Mouse (Mus musculus) liver (tissue): Measurements from ENCODE around the gene Zfp366.
A peak's percentile ranks its signal among the peaks of the same experiment; 100 is the strongest.

ENCODE experiments used
- DNase-seq: peaks from one replicate; pipeline ENCODE4 v3.0.0-alpha.2; 2020; ENCODE audit warnings: mixed read lengths

Zfp366 gene

GRCm38 (mm10) chr13:99258677-99259076, 74.1 kb downstream of the Zfp366 start:
- DNase-seq: no peak

GRCm38 (mm10) chr13:99259502-99260174, 75.0 kb downstream of the Zfp366 start:
- DNase-seq: no peak

DNA sequence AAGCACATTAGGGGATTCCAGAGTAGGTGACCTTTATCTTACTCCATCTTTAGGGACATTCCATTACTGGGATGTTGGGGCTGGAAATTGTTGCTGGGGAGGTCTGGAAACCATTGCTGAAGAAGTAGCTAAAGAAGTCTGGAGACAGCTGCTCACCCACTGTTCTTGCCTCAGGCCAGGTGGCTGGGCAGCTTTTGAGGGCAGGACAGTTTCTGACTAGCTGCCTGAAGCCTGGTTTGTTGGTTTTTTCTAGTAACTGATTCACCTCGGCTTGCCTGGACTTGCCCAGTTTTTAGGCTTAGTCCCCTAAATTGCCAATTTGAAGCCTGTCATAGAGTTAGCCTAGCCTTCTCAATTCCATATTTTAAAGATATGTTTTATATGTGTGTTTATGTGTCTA, 77.8 kb downstream of the Zfp366 start:
- no peak for DNase-seq

GRCm38 (mm10) chr13:99263159-99263783, 78.6 kb downstream of the Zfp366 start:
- no peak for DNase-seq

DNA sequence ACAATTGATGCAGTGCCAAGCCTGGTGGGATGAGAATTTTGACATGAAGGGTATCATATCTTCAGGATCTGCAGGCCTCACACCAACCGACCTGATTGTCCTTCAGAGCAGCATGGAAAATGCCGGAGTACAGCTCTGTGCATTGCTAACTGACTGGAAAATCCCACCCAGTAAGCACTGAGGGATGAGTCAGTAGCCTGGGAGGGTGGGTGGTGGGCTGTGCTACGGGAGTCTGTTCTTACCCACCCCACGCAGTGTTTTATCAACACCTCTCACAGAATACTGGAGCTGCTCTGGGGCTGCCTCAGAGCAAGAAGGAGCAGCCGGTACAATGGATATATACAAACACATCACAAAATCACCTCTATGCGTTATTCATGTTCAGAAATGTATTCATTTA, 79.9 kb downstream of the Zfp366 start:
- DNase-seq: no peak

GRCm38 (mm10) chr13:99272046-99272445, 87.4 kb downstream of the Zfp366 start:
- DNase-seq: no peak

- no peak for DNase-seq
These were observed 92.9 kb downstream of the Zfp366 start for GRCm38 (mm10) chr13:99277521-99277920.

GRCm38 (mm10) chr13:99278511-99278910, 93.9 kb downstream of the Zfp366 start:
- DNase-seq: no peak

- DNase-seq: peak; percentile 15
These were observed 94.7 kb downstream of the Zfp366 start for GRCm38 (mm10) chr13:99279351-99279750.

DNA sequence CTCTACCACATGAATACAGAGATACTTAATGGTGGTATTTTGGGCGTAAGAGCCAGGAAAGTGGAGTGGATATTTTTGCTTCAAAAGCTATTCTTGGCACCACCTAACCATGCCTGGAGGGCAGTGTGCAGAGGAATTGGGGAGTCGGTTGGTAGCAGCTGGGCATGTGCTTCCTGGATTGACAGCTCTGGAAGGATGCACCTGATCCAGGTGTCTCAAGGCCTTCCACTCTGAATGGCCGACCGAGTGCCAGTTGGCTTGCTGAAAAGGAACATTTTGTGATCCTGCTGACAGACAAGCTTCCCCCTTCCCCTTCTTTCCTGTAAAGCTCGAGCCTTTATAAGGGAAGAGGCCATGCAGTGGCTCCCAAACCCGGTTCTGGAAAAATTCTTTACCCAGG, 98.3 kb downstream of the Zfp366 start:
- DNase-seq: no peak

DNA sequence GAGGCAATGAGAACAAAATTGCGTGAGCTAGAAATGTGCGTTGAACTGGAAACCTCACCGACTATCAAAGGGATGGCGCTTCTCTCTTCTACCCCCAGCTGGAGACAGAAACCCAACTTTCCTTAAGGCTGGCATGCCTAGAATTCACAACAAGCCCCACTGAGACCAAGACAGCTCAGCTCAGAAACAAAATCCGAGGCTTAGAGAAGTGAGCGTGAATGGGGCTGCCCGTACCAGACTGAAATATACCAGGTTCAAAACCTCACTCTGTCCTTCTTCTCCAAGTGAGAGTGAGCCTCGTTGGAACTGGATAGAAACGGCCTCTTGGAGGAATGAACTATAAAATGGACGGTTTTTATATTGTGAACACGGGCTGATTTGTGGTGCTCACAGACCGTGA, 99.3 kb downstream of the Zfp366 start:
- no peak for DNase-seq

DNA sequence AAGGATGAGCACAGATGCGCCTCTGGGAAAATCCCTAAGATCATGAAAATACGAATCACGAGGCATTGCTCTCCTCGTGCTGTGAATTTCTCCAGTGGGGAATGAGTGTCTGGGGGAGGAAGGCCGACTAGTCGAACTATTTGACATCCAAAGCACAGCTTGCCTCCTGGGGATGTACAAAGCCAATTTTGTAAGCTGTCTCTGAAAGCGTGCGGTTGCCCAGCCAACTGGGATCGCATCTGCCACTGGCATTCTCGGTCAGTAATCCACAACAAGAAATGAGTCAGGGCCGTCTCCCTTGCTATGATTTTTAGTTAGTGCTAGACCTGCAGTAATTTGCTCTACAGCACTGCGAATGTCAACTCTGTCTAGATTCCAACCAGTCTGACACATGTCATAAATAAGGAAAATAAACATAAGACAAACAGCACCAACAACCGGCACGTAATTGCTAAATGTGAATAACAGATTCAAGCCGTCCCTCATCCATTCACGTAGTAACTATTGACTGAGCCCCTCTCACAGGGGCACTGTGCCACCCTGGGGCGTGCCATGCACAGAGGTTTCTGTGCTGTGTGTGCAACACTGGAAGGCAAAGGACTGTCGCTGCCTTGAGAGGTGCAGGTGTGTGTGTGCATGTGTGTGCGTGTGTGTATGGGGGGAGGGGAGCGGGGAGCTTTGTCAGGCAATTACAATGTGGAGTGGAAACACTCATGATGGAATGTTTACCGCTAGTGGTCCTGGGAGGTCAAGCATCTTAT, 100.0 kb downstream of the Zfp366 start:
- DNase-seq: no peak

DNA sequence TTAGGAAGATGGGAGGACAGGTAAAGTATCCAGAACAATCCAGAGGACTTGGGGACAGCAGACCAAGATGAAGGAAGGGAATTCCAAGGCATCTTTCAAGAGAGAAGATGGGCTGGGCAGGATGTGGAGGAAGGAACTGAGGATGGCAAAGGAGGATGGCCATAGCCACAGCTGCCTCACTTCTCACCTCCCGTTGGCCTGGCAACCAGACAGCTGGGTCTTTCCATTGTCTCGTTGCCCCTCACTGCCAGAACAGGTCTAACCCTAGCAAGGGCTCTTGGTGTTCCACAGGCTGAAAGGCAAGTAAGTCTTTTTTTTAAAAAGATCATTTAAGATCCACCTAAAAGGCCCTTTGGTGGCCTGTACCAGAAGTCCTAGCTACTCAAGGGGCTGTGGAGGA, 100.6 kb downstream of the Zfp366 start:
- DNase-seq: no peak

DNA sequence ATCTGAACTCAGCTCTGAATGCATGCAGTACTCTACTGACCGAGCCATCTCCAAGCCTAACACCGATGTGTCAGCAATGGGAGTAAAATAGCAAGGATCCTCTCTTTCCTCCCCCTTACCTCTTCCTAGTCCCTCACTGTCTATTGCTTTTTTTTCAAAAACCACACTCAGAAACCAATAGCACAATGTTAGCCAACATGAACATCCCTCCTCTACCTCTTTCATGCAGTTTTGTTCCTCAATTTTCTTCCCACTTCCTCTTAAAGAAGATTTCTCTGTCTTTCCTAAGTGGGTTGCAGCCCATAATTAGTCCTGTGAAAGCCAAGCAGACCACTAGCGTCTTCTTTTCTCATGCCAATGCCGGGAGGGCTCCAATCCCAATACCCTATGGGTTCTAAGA, 102.6 kb downstream of the Zfp366 start:
- DNase-seq: no peak

- DNase-seq: no peak
These were observed 103.2 kb downstream of the Zfp366 start for GRCm38 (mm10) chr13:99287786-99288185.

GRCm38 (mm10) chr13:99290766-99291165, 106.1 kb downstream of the Zfp366 start:
- no peak for DNase-seq

GRCm38 (mm10) chr13:99294176-99294575, 109.6 kb downstream of the Zfp366 start:
- no peak for DNase-seq

- no peak for DNase-seq
These were observed 115.3 kb downstream of the Zfp366 start for GRCm38 (mm10) chr13:99299921-99300320.
